Mouse (Mus musculus) MEL-GATA-1-ER (cell line): ENCODE results near the gene Olfr1373.
"Not testable (repeated sequence)": the region's sequence is repeated elsewhere in the genome, so short reads cannot be mapped to it uniquely, and the experiment has no call there.

Experiments
- DNase-seq: peaks from one replicate; pipeline ENCODE4 v3.0.0-alpha.2; 2012; ENCODE audit warnings: low read depth; ENCODE audit errors: extremely low read depth

The Olfr1373 gene

DNA sequence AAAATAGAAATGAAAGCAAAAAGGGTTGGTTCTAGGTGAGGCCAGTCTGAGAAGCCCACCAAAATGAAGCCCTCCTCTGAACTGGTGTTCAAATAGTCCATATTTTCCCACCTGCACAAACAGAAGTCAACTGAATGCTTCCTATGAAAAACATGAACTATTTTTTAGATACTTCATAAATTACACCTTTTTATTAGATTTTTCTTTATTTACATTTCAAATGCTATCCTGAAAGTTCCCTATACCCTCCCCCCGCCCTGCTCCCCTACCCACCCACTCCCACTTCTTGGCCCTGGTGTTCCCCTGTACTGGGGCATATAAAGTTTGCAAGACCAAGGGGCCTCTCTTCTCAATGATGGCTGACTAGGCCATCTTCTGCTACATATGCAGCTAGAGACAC, at the start of gene Olfr1373:
TSS of gene Olfr1373 (minus strand) at position 101 of the 400 bp plus-strand sequence.
- not testable (repeated sequence) for DNase-seq

- DNase-seq: not testable (repeated sequence)
Observed at GRCm38 (mm10) chr11:52180651-52181050, 35.3 kb upstream of the Olfr1373 start.

DNA sequence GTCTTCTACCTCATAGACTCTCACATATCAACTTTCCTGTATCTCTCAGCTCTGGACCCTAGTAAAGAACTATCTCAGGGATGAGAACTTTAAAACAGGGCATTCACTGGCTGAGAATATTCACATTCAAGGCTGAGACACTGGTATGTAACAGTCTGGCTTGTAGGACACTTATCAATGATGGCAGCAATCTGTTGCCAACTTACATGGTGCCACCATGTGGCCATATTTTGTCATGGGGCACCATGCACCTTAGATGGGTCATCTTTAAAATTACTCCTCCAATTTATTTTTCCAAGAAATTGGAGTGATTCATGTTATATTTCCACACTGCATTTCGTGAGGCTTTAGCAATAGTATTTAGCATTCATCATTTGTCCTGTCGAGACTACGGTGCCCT, 34.6 kb upstream of the Olfr1373 start:
- not testable (repeated sequence) for DNase-seq

DNA sequence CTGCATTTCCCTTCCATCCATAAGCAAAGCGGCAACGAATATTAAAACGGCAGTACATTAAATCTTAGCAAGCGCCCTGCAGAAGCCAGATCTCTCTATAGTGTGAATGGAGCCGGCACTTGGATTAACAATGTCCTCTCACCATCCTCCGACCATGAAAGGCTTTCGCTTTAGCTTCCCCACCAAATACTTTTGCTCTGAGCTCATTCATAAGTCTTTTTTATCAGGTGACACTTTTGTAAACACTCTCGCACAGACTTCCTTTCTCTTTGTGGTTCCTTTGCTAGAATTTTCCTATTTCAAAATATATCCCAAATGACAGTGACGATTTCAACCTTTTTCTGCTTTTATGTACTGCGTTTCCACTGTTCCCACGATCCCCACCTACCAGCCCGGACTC, 23.1 kb upstream of the Olfr1373 start:
- no peak for DNase-seq

- DNase-seq: not testable (repeated sequence)
Observed at GRCm38 (mm10) chr11:52167901-52168302, 22.6 kb upstream of the Olfr1373 start.

GRCm38 (mm10) chr11:52167126-52167525, 21.8 kb upstream of the Olfr1373 start:
- no peak for DNase-seq

GRCm38 (mm10) chr11:52163926-52164325, 18.6 kb upstream of the Olfr1373 start:
- DNase-seq: no peak

GRCm38 (mm10) chr11:52143675-52144074, 1.7 kb downstream of the Olfr1373 start:
- not testable (repeated sequence) for DNase-seq

GRCm38 (mm10) chr11:52130451-52131068, 14.8 kb downstream of the Olfr1373 start:
- DNase-seq: no peak

DNA sequence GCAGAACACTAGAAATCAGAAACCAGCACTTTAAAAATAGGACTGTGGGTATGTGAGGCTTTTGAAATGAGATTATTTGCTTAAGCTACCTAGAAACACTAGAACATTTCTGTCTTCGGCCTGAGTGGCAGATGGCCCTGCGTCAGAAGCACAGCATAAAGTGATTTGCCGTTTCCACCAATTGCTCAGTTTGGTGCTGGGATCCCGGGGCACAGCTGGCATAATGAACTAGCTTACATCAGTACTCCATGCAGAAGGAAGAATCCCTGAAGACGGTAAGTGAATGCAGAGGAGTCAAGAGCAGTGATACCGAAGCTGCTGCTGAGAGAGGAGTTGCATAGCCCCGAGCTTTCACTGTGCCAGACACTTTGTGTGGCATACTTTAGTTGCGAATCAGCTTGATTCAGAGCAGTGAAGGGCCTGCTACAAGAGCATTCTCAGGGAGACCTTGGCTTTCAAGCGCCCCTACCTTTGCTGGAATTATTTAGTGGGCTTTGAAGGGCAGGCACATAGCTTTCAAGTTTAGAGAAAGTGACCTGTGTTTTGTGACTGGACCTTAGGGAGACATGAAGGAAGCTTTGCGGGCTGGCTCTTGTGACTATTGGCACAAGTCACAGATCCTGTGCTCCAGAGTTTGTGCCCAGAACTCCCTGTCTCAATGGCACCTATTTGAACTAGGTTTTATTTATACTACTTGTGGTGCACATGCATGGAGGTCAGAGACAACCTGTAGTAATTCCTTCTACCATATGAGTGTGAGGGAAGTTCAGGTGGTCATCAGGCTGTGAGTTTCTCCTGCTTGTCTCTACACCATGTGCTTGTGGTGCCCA, 15.5 kb downstream of the Olfr1373 start:
- no peak for DNase-seq

DNA sequence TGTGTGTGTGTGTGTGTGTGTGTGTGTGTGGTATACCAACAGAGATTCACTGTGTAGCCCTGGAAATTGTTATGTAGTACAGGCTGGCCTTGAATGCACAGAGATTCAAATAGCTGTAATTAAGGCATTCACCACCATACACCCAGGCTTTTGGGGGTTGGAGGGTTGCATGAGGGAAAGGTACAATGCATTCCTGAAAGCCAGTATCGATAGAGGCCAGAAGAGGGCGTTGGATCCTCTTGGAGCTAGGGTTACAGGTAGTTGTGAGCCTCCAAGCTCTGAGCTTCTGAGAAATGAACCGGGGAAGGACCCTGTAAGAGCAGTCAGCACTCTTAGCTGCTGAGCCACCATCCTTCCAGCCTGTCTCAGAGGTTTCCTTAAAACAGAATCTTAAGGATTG, 16.2 kb downstream of the Olfr1373 start:
- no peak for DNase-seq

DNA sequence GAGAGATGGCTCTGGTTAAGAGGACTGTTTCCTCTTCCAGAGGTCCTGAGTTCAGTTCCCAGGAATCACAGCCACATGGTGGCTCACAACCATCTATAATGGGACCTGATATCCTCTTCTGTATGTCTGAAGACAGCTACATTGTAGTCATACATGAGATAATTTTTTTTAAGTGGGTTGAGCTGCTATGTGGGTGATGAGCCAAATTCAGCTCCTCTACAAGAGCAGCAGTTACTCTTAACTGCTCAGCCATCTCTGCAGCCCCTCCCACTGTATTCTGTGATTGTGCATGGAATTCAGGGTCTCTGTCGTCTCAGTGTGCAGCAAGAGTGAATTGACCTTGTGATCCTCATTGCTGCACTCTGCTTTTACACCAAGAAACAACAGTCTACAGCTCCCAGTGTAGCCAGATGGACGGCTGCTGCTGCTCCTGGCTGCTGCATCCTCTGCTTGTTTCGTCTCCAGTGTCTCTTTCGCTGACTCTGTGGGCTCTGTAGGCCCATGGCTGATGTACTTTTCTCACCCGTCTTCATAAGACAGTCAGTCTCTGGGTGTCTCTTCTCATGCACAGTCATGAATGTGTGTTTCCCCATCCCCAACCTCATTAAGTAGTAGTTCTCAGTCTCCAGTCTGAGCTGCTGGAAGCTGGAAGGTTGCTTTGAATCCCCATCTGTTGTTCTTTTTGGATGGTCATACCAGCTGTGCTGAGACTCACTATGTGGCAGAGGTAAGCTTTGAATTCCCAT, 16.8 kb downstream of the Olfr1373 start:
- DNase-seq: no peak

DNA sequence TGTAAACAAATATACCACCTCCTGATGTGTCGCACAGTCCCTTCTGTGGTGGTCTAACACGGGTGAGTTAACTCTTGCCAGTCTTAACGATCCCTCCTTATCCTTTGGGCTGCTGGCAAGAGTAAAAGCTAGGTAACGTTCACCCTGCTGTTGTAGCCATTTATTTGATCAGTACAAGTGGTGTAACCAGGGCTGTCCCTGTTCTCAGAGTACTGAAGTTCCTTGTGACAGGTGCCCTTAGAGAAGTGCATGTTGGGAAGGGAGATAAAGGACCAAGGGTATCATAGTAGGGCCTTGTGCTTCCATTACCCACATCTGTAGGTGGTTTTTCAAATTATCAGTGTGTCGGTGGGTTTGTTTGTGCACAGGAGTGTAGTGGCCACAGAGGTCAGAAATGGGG, 17.6 kb downstream of the Olfr1373 start:
- no peak for DNase-seq

GRCm38 (mm10) chr11:52127169-52127568, 18.2 kb downstream of the Olfr1373 start:
- DNase-seq: no peak

- DNase-seq: no peak
Observed at GRCm38 (mm10) chr11:52124468-52124867, 20.9 kb downstream of the Olfr1373 start.

DNA sequence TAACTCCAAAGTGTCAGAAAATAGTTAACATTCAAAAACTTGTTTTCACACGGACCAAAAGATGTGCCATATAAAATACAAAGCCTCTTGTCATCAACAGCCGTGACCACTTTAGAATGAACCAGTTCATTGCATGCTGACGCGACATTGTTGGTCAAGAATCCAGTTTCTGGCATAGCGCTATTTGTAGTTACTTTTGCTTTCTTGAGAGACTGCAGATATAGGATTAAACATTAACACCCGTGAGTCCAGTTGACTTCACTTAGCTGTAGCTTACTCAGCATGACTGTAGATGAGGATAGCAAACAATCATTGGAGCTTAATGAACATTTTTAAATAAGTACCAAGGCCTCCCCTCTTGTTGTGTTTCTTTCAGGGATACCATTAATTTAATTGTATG, 23.3 kb downstream of the Olfr1373 start:
- no peak for DNase-seq

GRCm38 (mm10) chr11:52120415-52120814, 24.9 kb downstream of the Olfr1373 start:
- DNase-seq: not testable (repeated sequence)

- DNase-seq: no peak
Observed at GRCm38 (mm10) chr11:52117156-52117555, 28.2 kb downstream of the Olfr1373 start.

GRCm38 (mm10) chr11:52116117-52116516, 29.2 kb downstream of the Olfr1373 start:
- DNase-seq: not testable (repeated sequence)

DNA sequence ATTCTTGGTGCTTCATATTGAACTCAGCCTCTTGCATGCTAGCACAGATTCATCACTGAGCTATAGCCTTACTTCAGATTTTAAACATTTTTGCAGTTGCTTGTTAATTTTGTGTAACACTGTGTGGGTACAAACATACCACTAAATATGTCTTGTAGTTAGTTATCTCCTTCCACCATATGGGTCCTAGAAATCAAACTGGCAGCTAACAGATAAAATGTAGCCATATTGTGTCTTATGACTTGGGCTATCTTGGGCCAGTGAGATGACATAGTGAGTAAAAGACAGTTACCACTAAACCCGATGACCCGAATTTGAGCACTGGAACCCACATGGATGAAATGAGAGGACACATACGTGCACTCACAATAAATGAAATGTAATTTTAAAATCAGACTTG, 29.8 kb downstream of the Olfr1373 start:
- DNase-seq: no peak

DNA sequence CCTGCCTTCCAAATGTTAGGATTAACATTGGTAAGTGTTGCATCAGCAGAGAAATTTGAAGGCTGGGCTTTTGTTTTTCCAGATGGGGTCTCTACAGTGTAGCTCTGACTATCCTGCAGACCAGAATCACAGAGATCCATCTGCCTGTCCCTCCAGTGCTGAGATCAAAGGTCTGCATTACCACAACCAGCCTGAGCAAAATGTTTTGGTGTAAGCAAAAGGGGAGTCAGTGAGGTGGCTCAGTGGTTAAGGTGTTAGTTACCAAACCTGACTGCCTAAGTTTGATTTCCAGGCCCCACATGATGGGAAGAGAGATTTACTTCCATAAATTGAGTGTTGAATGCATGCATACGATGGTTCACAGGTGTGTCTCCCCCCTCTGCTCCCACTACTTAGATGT, 35.9 kb downstream of the Olfr1373 start:
- no peak for DNase-seq

DNA sequence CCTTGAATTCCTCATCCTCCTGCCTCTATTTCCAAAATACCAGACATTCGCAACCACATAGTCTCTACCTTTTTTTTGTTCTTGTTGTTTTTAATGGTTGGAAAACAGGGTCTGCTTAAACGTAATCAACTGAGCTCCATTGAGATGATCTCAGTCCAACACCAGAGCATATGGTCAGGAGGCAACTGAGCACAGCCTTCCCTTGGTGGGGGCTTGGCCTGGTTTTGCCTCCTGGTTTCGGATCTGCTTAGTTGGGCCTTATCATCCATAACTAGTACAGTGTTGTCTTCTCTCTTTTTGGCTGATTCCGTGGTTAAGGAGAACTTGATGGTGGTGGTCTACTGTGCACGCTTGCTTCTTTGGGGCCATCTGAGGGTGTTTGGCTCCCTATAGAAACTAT, 36.5 kb downstream of the Olfr1373 start:
- no peak for DNase-seq
